Mouse (Mus musculus) intestine, embryonic 14.5 days (tissue): ENCODE measurements around the gene Krtap10-4. TPM values are rescaled to one million over a fixed set of nuclear protein-coding genes. Genes with fewer than 3 reads are reported as not detected.
"Not testable (repeated sequence)": the region's sequence is repeated elsewhere in the genome, so short reads cannot be mapped to it uniquely, and the experiment has no call there.

Source experiments
- ATAC-seq: fragments of 200-750 bp; cut with Nextera tagmentation; replicated peaks from 2 replicates; pipeline ENCODE4 v1.8.0; 2017; ENCODE audit warnings: low read depth, moderate number of reproducible peaks, moderate TSS enrichment, moderate library complexity; ENCODE audit not compliant: low FRiP score, low TSS enrichment
- DNase-seq: peaks from one replicate; pipeline ENCODE4 v3.0.0-alpha.2; 2018; ENCODE audit warnings: low spot score
- H3K27ac ChIP-seq: fragments of 300-500 bp; sonication (generic); 2 replicates; pipeline ENCODE4 v1.5.1; 2014; ENCODE audit warnings: low read depth, mild to moderate bottlenecking, control low read depth
- H3K27me3 ChIP-seq: fragments of 300-500 bp; sonication (generic); replicated peaks from 2 replicates; pipeline ENCODE4 v1.6.1; 2014; ENCODE audit warnings: low read length, control low read depth; ENCODE audit not compliant: control insufficient read depth, insufficient read depth
- H3K36me3 ChIP-seq: fragments of 300-500 bp; sonication (generic); 2 replicates; pipeline ENCODE4 v1.6.1; 2014; ENCODE audit warnings: low read length, control low read depth; ENCODE audit not compliant: control insufficient read depth, insufficient read depth
- H3K4me1 ChIP-seq: fragments of 300-500 bp; sonication (generic); replicated peaks from 2 replicates; pipeline ENCODE4 v1.6.1; 2014; ENCODE audit warnings: low read length, control low read depth, mixed read lengths; ENCODE audit not compliant: control insufficient read depth, insufficient read depth
- H3K4me2 ChIP-seq: fragments of 300-500 bp; sonication (generic); 2 replicates; pipeline ENCODE4 v1.6.1; 2014; ENCODE audit warnings: low read length
- H3K4me3 ChIP-seq: fragments of 300-500 bp; sonication (generic); 2 replicates; pipeline ENCODE4 v1.5.1; 2014; ENCODE audit warnings: low read depth, low read length, control low read depth, mixed read lengths
- H3K9ac ChIP-seq: fragments of 300-500 bp; sonication (generic); 2 replicates; pipeline ENCODE4 v1.6.1; 2014; ENCODE audit warnings: mild to moderate bottlenecking, low read length
- H3K9me3 ChIP-seq: fragments of 300-500 bp; sonication (generic); 2 replicates; pipeline ENCODE4 v1.6.1; 2016; ENCODE audit warnings: low read length, control low read depth; ENCODE audit not compliant: control insufficient read depth
- WGBS: fragments of 180-500 bp; shearing (Covaris S2); extraction: QIAGEN DNeasy Blood & Tissue Kit; methylation state at CpG from one replicate; pipeline ENCODE4 v1.1.7; 2014; 5-methylcytosine and 5-hydroxymethylcytosine counted together
- polyA plus RNA-seq: library from polyadenylated mRNA; unstranded; fragments of >200 nt; fragmentation: Nextera tagmentation; extraction: Ambion mirVana; gene quantifications from 2 replicates; pipeline ENCODE4 v1.2.1, GENCODE M21; 2014

Gene Krtap10-4
- polyA plus RNA-seq, 1 experiment from 2014 or later = not detected

GRCm38 (mm10) chr10:77776844-77777243 lies 50.1 kb downstream of the Krtap10-4 start, which contains the start of gene Gm7138:
Gm7138 (minus strand) TSS chr10:77776944.
- not testable (repeated sequence) for H3K27me3 ChIP-seq, H3K4me2 ChIP-seq, H3K27ac ChIP-seq, ATAC-seq, H3K9ac ChIP-seq, H3K9me3 ChIP-seq, DNase-seq, H3K36me3 ChIP-seq, H3K4me3 ChIP-seq, H3K4me1 ChIP-seq
- WGBS = 58% methylated on average over 1 of the region's 1 CpGs

Other genes starting within 250 kb of the Krtap10-4 start
- gene Pttg1ip, start 245.4 kb downstream of the Krtap10-4 start, polyA plus RNA-seq = 155 and 156 TPM in 2 replicates
- 314 and 336 TPM in 2 replicates for gene Sumo3, start 221.0 kb downstream of the Krtap10-4 start, polyA plus RNA-seq
- gene Gm49325, start 220.9 kb downstream of the Krtap10-4 start, polyA plus RNA-seq = 2.0 TPM in 1 of 2 replicates, not detected in the other
- 46.7 and 48.5 TPM in 2 replicates for gene Ube2g2, start 204.8 kb downstream of the Krtap10-4 start, polyA plus RNA-seq
- gene Tspear, start 140.5 kb downstream of the Krtap10-4 start, polyA plus RNA-seq = 0.62 and 1.2 TPM in 2 replicates
- not detected in 2 replicates for gene Gm19402, start 136.3 kb downstream of the Krtap10-4 start, polyA plus RNA-seq
- gene Gm9508, start 129.9 kb downstream of the Krtap10-4 start, polyA plus RNA-seq = not detected in 2 replicates
- gene Gm10272, start 120.5 kb downstream of the Krtap10-4 start, polyA plus RNA-seq = not detected in 2 replicates
- gene Gm10024, start 115.6 kb downstream of the Krtap10-4 start, polyA plus RNA-seq = not detected in 2 replicates
- not detected in 2 replicates for gene Gm10142, start 111.3 kb downstream of the Krtap10-4 start, polyA plus RNA-seq
- gene Krtap12-1, start 106.5 kb downstream of the Krtap10-4 start, polyA plus RNA-seq = not detected in 2 replicates
- gene Gm10100, start 100.6 kb downstream of the Krtap10-4 start, polyA plus RNA-seq = not detected in 2 replicates
- not detected in 2 replicates for gene Gm18596, start 84.5 kb downstream of the Krtap10-4 start, polyA plus RNA-seq
- not detected in 2 replicates for gene Gm9736, start 75.7 kb downstream of the Krtap10-4 start, polyA plus RNA-seq
- not detected in 2 replicates for gene Gm3233, start 67.4 kb downstream of the Krtap10-4 start, polyA plus RNA-seq
- not detected in 2 replicates for gene Gm3238, start 55.8 kb downstream of the Krtap10-4 start, polyA plus RNA-seq
- gene Gm7138, start 50.2 kb downstream of the Krtap10-4 start, polyA plus RNA-seq = not detected in 2 replicates
- not detected in 2 replicates for gene Gm3250, start 44.6 kb downstream of the Krtap10-4 start, polyA plus RNA-seq
- not detected in 2 replicates for gene Gm7137, start 38.9 kb downstream of the Krtap10-4 start, polyA plus RNA-seq
- not detected in 2 replicates for gene Gm9639, start 32.0 kb downstream of the Krtap10-4 start, polyA plus RNA-seq
- not detected in 2 replicates for gene Gm19668, start 28.0 kb downstream of the Krtap10-4 start, polyA plus RNA-seq
- gene Gm9507, start 15.3 kb downstream of the Krtap10-4 start, polyA plus RNA-seq = not detected in 2 replicates
- not detected in 2 replicates for gene Gm2696, start 12.4 kb downstream of the Krtap10-4 start, polyA plus RNA-seq
- not detected in 2 replicates for gene Krtap10-10, start 8.9 kb upstream of the Krtap10-4 start, polyA plus RNA-seq
- not detected in 2 replicates for gene Gm36176, start 19.7 kb upstream of the Krtap10-4 start, polyA plus RNA-seq
- not detected in 2 replicates for gene Gm10318, start 25.8 kb upstream of the Krtap10-4 start, polyA plus RNA-seq
- not detected in 2 replicates for gene Gm3285, start 34.9 kb upstream of the Krtap10-4 start, polyA plus RNA-seq
- gene Lrrc3, start 75.4 kb upstream of the Krtap10-4 start, polyA plus RNA-seq = 3.9 and 4.2 TPM in 2 replicates
- 0.42 and 1.2 TPM in 2 replicates for gene Trpm2, start 143.5 kb upstream of the Krtap10-4 start, polyA plus RNA-seq
- 23.5 and 24.7 TPM in 2 replicates for gene 1810043G02Rik, start 151.4 kb upstream of the Krtap10-4 start, polyA plus RNA-seq
- 244 and 252 TPM in 2 replicates for gene Pfkl, start 183.0 kb upstream of the Krtap10-4 start, polyA plus RNA-seq
- 0.34 TPM in 1 of 2 replicates, not detected in the other for gene Dnmt3l, start 214.9 kb upstream of the Krtap10-4 start, polyA plus RNA-seq
- 0.15 and 0.31 TPM in 2 replicates for gene Aire, start 216.5 kb upstream of the Krtap10-4 start, polyA plus RNA-seq
- gene Icosl, start 242.2 kb upstream of the Krtap10-4 start, polyA plus RNA-seq = 3.9 and 4.7 TPM in 2 replicates